Mouse (Mus musculus): ENCODE results near the gene Tmem178b. TPM values are rescaled to one million over a fixed set of nuclear protein-coding genes. Genes with fewer than 3 reads are reported as not detected.

The Tmem178b gene
- polyA plus RNA-seq, 1 experiment: 0.34 TPM

DNA sequence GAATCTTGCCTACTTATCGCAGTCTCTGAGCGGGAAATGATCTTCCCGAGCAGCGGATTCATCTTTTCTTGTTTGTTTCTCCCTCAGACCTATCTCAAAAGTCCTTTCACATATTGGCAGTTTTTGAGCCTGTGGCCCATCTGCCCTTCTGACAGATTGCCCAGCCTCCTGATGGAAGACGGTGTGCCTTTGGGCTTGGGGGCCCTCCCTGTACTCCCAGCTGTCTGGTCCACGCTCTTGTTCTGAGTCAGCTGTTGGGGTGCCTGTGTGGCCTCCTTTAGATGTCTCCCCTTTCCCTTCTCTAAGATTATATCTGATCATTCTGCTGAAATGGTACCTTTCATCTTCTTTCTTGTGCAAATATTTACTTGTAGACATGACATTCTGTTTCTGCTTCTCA lies 195.4 kb downstream of the Tmem178b start:
- no peak overlapping the region for H3K27ac ChIP-seq (ENCODE audit: insufficient read depth, low read length)
- TF ChIP-seq EP300 (IDR thresholded peaks at IDR 0.05; ENCODE audit: insufficient read depth, low read depth, low read length) (no peak), CTCF (IDR thresholded peaks at IDR 0.05; ENCODE audit: low read depth, low read length) (no peak)
- H3K4me3 ChIP-seq (ENCODE audit: low read depth, low read length): no peak overlapping the region
- H3K9ac ChIP-seq (ENCODE audit: low read depth, poor library complexity, severe bottlenecking): no peak overlapping the region
- no peaks in the 10 kb centered on the region for H3K27me3 ChIP-seq (ENCODE audit: control insufficient read depth, insufficient read depth, low read length, poor library complexity, severe bottlenecking)
- H3K36me3 ChIP-seq (ENCODE audit: control insufficient read depth, insufficient read depth, low read length, poor library complexity, severe bottlenecking): no peaks in the 10 kb centered on the region
- no peaks in the 10 kb centered on the region for H3K9me3 ChIP-seq (replicated peaks; ENCODE audit: control insufficient read depth, insufficient read depth, low read length, poor library complexity, severe bottlenecking)
- no peaks in the 10 kb centered on the region for H3K4me1 ChIP-seq (ENCODE audit: control insufficient read depth, insufficient read depth, low read length)

DNA sequence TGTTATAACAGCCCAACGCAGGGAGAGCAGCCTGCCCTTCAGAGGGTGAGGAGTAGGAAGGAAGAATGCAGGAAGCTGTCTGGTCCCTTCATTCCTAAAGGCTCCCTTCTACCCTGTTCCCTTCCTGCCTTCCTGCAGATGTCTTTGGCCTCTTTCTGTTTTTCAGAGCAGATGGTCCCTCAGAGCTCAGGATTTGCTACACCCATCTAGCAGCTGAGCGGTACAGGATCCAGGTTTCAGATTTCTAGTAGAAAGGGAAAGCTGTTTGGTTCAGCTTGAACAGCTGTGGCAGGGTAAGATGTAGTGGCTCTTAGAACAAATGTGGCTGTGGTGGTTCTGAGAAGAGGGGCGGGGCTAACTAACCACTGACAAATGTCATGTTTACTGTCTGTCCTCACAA lies 197.9 kb downstream of the Tmem178b start:
- H3K4me1 ChIP-seq (ENCODE audit: control insufficient read depth, insufficient read depth, low read length): no peaks in the 10 kb centered on the region
- H3K9ac ChIP-seq (ENCODE audit: low read depth, poor library complexity, severe bottlenecking): no peak overlapping the region
- no peaks in the 10 kb centered on the region for H3K36me3 ChIP-seq (ENCODE audit: control insufficient read depth, insufficient read depth, low read length, poor library complexity, severe bottlenecking)
- H3K27ac ChIP-seq (ENCODE audit: insufficient read depth, low read length): no peak overlapping the region
- H3K4me3 ChIP-seq (ENCODE audit: low read depth, low read length): no peak overlapping the region
- TF ChIP-seq POLR2A (IDR thresholded peaks at IDR 0.05; ENCODE audit: insufficient read depth, low read length): no peak
- TF ChIP-seq EP300 (IDR thresholded peaks at IDR 0.05; ENCODE audit: insufficient read depth, low read depth, low read length): no peak
- no peak for TF ChIP-seq CTCF (IDR thresholded peaks at IDR 0.05; ENCODE audit: low read depth, low read length)
- H3K27me3 ChIP-seq (ENCODE audit: control insufficient read depth, insufficient read depth, low read length, poor library complexity, severe bottlenecking): no peaks in the 10 kb centered on the region; the same call in 1 of the 2 replicates
- H3K9me3 ChIP-seq (replicated peaks; ENCODE audit: control insufficient read depth, insufficient read depth, low read length, poor library complexity, severe bottlenecking): no peaks in the 10 kb centered on the region

DNA sequence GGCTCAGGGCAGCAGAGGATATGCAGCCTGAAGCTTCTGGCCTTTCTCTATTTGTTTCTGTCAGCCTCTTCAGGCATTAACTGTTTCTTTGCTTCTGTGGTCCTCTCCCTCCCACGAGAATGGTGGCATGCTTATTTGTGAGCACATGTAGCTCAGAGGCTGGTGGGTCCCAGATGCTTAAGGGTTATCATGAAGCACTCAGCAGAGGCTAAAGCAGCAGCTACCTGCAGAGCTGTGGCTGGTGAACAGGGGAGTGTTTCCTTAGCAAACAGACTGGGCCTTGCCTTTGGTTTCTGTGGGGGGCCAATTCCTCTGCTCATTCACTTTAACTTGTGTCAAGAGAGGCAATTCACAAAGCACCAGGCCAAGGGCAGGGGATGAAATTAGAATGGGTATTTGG lies 203.0 kb downstream of the Tmem178b start:
- TF ChIP-seq POLR2A (IDR thresholded peaks at IDR 0.05; ENCODE audit: insufficient read depth, low read length) (no peak), CTCF (IDR thresholded peaks at IDR 0.05; ENCODE audit: low read depth, low read length) (no peak), EP300 (IDR thresholded peaks at IDR 0.05; ENCODE audit: insufficient read depth, low read depth, low read length) (no peak)

DNA sequence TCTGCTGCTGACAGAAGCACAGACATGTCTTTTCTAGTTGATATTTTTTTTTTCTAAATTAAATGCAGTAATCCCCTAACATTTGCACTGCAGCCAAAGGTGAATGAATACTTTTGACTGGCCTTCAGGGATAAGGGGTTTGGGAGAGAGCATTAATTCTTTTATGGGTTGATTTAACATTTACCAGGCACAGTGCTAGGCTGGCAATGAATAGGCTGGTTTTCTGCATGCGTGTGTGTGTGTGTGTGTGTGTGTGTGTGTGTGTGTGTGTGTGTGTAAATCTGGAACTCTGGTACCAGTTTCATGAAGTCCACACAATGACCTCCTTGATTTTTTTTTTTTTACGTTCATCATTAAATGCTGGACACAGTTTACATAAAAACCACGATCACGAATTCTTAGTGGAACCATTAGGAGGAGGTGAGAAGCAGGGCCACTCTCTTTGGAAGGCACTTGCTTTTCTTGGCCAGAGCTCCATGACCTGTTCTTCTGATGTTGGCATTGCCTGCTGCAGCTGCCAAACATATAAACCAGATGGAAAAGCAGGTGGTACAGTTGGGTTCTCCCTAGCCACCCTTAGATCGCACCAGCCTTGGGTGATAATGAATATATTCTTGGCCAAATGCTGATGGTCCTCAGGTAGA lies 203.7 kb downstream of the Tmem178b start:
- Histone ChIP-seq H3K4me1 (ENCODE audit: control insufficient read depth, insufficient read depth, low read length) (no peaks in the 10 kb centered on the region), H3K27ac (ENCODE audit: insufficient read depth, low read length) (no peak overlapping the region)

More for the DNA sequence above, 203.0 kb downstream of the Tmem178b start:
- Histone ChIP-seq H3K4me3 (ENCODE audit: low read depth, low read length) (no peak overlapping the region), H3K36me3 (ENCODE audit: control insufficient read depth, insufficient read depth, low read length, poor library complexity, severe bottlenecking) (no peaks in the 10 kb centered on the region; the same call in 1 of the 2 replicates), H3K4me1 (ENCODE audit: control insufficient read depth, insufficient read depth, low read length) (no peaks in the 10 kb centered on the region), H3K9me3 (replicated peaks; ENCODE audit: control insufficient read depth, insufficient read depth, low read length, poor library complexity, severe bottlenecking) (no peaks in the 10 kb centered on the region), H3K27ac (ENCODE audit: insufficient read depth, low read length) (no peak overlapping the region), H3K9ac (ENCODE audit: low read depth, poor library complexity, severe bottlenecking) (no peak overlapping the region), H3K27me3 (ENCODE audit: control insufficient read depth, insufficient read depth, low read length, poor library complexity, severe bottlenecking) (no peaks in the 10 kb centered on the region; the same call in 1 of the 2 replicates)

DNA sequence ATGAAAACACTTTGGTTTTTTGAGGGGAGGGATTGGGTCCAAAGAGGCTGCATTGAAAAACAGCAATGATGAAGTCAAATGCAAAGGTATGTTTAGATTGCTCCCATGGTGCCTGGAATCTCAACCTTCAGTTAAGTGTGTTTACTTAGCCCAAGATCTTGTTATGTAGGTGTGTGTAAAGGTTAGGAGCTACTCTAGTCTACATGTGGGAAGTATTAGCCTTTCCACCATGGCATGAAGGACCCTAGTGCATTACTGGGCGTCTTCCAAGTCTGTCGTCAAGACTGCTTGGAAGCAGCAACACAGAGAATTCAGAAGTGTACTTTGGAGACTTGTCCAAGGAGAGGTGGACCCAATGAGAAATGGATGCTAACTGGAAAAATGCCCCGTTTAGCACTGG lies 205.3 kb downstream of the Tmem178b start:
- Histone ChIP-seq H3K4me3 (ENCODE audit: low read depth, low read length) (no peak overlapping the region), H3K4me1 (ENCODE audit: control insufficient read depth, insufficient read depth, low read length) (no peaks in the 10 kb centered on the region), H3K27me3 (ENCODE audit: control insufficient read depth, insufficient read depth, low read length, poor library complexity, severe bottlenecking) (no peaks in the 10 kb centered on the region; the same call in 1 of the 2 replicates), H3K36me3 (ENCODE audit: control insufficient read depth, insufficient read depth, low read length, poor library complexity, severe bottlenecking) (no peaks in the 10 kb centered on the region; the same call in 1 of the 2 replicates), H3K9ac (ENCODE audit: low read depth, poor library complexity, severe bottlenecking) (no peak overlapping the region), H3K27ac (ENCODE audit: insufficient read depth, low read length) (no peak overlapping the region), H3K9me3 (replicated peaks; ENCODE audit: control insufficient read depth, insufficient read depth, low read length, poor library complexity, severe bottlenecking) (no peaks in the 10 kb centered on the region)
- TF ChIP-seq CTCF (IDR thresholded peaks at IDR 0.05; ENCODE audit: low read depth, low read length): no peak

More for the DNA sequence above, 203.7 kb downstream of the Tmem178b start:
- H3K27me3 ChIP-seq (ENCODE audit: control insufficient read depth, insufficient read depth, low read length, poor library complexity, severe bottlenecking): no peaks in the 10 kb centered on the region; the same call in 1 of the 2 replicates
- no peak overlapping the region for H3K9ac ChIP-seq (ENCODE audit: low read depth, poor library complexity, severe bottlenecking)
- no peaks in the 10 kb centered on the region for H3K9me3 ChIP-seq (replicated peaks; ENCODE audit: control insufficient read depth, insufficient read depth, low read length, poor library complexity, severe bottlenecking)
- no peaks in the 10 kb centered on the region; the same call in 1 of the 2 replicates for H3K36me3 ChIP-seq (ENCODE audit: control insufficient read depth, insufficient read depth, low read length, poor library complexity, severe bottlenecking)
- TF ChIP-seq CTCF (IDR thresholded peaks at IDR 0.05; ENCODE audit: low read depth, low read length): no peak
- no peak for TF ChIP-seq POLR2A (IDR thresholded peaks at IDR 0.05; ENCODE audit: insufficient read depth, low read length)
- no peak for TF ChIP-seq EP300 (IDR thresholded peaks at IDR 0.05; ENCODE audit: insufficient read depth, low read depth, low read length)
- no peak overlapping the region for H3K4me3 ChIP-seq (ENCODE audit: low read depth, low read length)

DNA sequence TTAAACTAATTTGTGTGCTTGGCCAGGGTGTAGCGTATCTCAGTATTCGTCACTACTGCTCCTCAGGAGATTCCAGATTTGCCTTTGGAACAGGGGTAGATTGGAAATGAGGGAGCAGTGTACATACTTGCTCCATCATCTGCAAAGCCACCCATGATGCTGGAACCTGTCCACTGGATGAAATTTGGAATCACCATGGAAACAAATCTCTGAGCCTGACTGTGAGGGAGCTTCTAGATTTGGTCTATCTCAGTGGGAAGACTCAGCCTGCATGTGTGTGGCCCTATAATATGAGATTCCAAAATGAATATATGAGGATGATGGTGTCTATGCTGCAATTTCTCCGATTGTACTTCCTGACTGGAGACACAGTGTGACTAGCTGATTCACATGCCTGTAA lies 210.7 kb downstream of the Tmem178b start:
- Histone ChIP-seq H3K27me3 (ENCODE audit: control insufficient read depth, insufficient read depth, low read length, poor library complexity, severe bottlenecking) (no peaks in the 10 kb centered on the region), H3K36me3 (ENCODE audit: control insufficient read depth, insufficient read depth, low read length, poor library complexity, severe bottlenecking) (no peaks in the 10 kb centered on the region; the same call in 1 of the 2 replicates), H3K9ac (ENCODE audit: low read depth, poor library complexity, severe bottlenecking) (no peak overlapping the region), H3K27ac (ENCODE audit: insufficient read depth, low read length) (no peak overlapping the region), H3K4me1 (ENCODE audit: control insufficient read depth, insufficient read depth, low read length) (no peaks in the 10 kb centered on the region), H3K4me3 (ENCODE audit: low read depth, low read length) (no peak overlapping the region), H3K9me3 (replicated peaks; ENCODE audit: control insufficient read depth, insufficient read depth, low read length, poor library complexity, severe bottlenecking) (no peaks in the 10 kb centered on the region)
- TF ChIP-seq POLR2A (IDR thresholded peaks at IDR 0.05; ENCODE audit: insufficient read depth, low read length): no peak
- TF ChIP-seq CTCF (IDR thresholded peaks at IDR 0.05; ENCODE audit: low read depth, low read length): no peak
- no peak for TF ChIP-seq EP300 (IDR thresholded peaks at IDR 0.05; ENCODE audit: insufficient read depth, low read depth, low read length)

Data from ES-Bruce4 (cell line).